Mouse (Mus musculus): ENCODE data around the gene Vwa8. TPM values are rescaled to one million over a fixed set of nuclear protein-coding genes. Genes with fewer than 3 reads are reported as not detected.

Vwa8 gene
- polyA plus RNA-seq, 1 experiment = 5.7 TPM

DNA sequence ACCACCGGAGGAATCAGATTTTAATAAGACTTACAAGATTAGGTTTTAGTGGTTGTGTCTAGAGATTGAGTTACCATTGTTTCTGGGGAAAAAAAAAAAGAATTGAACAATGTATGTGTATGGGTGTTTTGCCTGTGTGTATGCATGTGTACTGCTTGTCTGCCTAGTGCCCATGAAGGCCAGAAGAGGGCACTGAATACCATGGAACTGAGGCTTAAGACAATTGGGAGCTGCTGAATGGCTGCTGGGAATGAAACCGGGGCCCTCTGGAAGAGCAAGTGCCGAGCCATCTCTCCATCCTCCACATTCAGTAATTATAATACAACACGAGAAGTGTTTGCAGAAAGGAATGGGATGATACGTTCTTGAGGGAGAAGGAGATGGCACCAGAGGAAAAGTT is 12.3 kb downstream of the Vwa8 start:
- TF ChIP-seq GATA1 (IDR thresholded peaks at IDR 0.05; ENCODE audit: low read length) = no peak

DNA sequence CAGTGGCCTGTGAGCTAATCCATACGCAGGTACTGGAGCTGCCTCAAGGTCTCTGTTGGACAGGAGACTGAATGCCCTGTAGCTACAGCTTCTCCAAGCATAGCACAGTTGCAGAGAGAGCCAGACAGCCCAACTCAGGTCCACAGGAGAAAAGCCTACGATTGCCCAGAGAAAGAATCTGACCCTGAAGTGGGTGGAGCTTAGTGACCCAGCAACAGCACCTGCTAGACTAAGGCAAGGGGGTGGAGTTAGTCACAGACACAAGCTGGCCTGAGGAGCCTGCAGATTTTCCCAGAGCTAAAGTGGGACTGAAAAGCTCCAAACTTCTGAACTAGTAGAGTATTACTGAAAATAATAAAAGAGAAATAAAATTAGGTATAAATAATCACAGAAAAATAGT is 21.2 kb downstream of the Vwa8 start:
- no peak for TF ChIP-seq GATA1 (IDR thresholded peaks at IDR 0.05; ENCODE audit: low read length)

GRCm38 (mm10) chr14:78877176-78877575 is 28.3 kb downstream of the Vwa8 start:
- no peak for TF ChIP-seq GATA1 (IDR thresholded peaks at IDR 0.05; ENCODE audit: low read length)

GRCm38 (mm10) chr14:78878402-78879045 is 29.7 kb downstream of the Vwa8 start:
- no peak for TF ChIP-seq GATA1 (IDR thresholded peaks at IDR 0.05; ENCODE audit: low read length)

DNA sequence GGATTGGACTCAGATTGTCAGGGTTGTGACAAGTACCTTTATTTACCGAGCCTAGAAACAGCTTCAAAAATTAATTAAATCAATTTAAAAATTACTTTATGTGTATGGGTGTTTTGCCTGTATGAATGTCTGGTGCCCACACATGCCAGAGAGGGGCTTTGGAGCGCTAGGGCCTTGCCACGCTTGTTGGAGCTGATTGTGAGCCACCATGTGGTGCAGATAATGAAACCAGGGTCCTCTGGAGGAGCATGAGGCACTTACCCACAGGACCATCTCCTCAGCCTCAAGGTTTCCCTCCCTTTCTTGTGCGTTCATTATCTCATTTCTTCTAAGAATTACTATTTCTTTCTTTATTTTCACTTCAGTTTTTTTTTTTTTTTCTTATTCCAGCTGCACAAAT is 32.0 kb downstream of the Vwa8 start:
- TF ChIP-seq GATA1 (IDR thresholded peaks at IDR 0.05; ENCODE audit: low read length) = no peak

- TF ChIP-seq GATA1 (IDR thresholded peaks at IDR 0.05; ENCODE audit: low read length) = no peak
These were observed 32.7 kb downstream of the Vwa8 start for GRCm38 (mm10) chr14:78881563-78881962.

DNA sequence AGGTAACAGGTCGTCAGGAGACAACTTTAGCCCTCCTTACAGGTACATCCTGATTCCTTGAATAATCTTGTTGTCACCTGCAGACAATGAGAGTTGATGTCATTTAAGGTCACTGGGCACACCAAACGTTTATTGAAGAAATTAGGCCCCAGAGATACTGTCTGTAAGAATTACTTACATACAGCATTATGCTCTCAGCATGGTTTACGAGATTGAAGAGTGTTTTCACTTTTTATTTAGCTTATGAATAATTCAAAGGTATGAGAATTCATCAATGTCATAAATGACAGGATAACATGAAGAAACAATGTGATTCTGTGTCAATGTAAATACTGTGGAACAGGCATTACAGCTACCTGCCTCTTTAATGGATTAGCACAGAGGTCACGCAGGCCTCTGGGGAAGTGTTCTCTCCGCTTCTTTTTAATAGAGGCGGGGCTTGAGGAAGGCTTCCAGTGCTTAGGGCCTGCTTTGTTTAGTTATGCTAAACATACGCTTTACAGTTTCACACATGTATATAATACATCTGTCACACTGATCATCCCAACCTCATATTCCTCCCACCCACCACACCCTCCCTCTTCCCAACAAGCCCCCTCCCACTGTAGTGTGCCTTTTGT is 37.2 kb downstream of the Vwa8 start:
- no peak for TF ChIP-seq GATA1 (IDR thresholded peaks at IDR 0.05; ENCODE audit: low read length)

GRCm38 (mm10) chr14:78886566-78887234 is 37.8 kb downstream of the Vwa8 start:
- TF ChIP-seq GATA1 (IDR thresholded peaks at IDR 0.05; ENCODE audit: low read length) = no peak

- no peak for TF ChIP-seq GATA1 (IDR thresholded peaks at IDR 0.05; ENCODE audit: low read length)
These were observed 46.6 kb downstream of the Vwa8 start for GRCm38 (mm10) chr14:78895496-78895895.

DNA sequence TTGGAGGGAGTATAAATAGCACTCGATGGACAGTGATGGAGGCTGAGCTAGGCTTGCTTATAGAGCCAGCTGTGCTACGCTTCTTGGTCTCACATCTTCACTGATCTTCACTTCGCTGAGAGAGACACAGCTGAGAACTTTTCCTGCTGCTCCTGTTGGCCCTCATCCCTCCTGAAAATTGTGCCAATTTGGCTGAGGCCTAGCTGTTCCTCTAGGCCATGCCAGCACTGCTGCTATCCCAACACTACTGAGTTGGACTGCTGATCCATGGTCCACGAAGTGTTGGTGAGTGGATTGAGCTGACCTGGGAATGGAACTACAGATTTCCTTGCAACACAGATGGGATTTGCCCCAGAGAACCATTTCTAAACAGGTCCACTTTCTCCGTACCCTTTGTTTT is 47.4 kb downstream of the Vwa8 start:
- TF ChIP-seq GATA1 (IDR thresholded peaks at IDR 0.05; ENCODE audit: low read length) = no peak

DNA sequence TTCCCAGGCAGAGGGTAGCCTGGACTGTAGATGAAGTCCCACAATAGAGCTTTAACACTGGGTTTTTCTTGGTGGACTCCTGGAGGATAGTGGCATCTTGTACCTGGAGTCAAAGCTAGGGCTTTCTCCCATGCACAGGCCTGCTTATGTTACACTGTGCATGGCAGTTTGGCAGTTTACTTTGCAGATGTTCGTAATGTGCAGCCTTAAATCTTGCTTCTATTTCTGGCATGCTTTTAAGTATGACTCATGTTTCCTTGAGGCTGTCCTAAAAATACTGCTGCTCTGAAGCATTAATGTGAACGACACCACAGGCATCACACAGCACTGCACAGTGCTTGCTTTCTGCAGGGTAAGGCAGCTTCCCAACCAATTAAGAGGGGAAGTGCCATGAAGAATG is 51.9 kb downstream of the Vwa8 start:
- TF ChIP-seq GATA1 (IDR thresholded peaks at IDR 0.05; ENCODE audit: low read length) = no peak

DNA sequence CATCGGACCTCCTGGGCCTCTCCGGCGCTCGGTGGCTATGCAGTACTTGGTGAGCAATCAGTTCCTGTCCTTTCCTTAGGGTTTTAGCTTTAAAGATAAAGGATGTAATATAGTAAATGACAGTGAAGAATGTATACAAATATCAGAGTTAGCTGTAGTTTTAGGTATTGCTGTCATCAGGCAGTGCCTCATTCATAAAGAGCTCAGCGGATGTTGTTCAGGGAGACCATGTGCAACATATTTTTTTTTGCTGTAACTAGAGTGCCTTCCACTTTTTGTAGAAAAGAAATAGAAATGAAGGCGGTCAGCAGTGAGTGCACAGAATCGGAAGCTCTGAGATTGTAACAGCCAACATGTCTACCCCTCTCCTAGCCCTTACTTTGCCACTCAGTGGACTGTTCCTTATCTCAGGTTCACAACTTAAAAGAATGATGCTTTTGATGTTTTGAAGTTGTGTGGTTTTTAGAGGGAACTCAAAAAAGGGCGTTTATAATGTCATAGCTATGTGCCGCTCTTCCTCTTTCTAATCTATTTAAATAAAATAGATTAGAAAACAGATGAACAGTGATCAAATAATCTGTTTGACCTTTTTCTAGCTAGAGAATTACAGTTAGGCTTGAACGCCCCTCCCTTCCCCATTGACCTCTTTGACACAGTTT is 59.5 kb downstream of the Vwa8 start:
- TF ChIP-seq GATA1 (IDR thresholded peaks at IDR 0.05; ENCODE audit: low read length) = no peak

DNA sequence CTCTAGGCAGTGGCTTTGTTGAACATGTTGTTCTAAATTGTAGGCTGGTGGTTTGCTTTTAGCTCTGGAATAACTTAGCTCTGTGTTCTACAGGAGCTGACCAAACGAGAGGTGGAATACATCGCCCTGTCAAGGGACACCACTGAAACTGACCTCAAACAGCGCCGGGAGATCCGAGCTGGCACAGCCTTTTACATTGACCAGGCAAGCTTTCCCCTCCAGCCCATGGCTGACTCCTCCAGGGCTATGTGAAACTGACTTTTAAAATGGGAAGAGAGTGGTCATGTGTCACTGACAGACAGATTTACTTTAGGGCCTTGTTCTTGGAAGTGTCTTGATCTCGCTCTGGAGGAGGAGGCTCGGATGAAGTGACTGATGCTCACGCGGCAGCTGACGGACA is 63.2 kb downstream of the Vwa8 start:
- no peak for TF ChIP-seq GATA1 (IDR thresholded peaks at IDR 0.05; ENCODE audit: low read length)

DNA sequence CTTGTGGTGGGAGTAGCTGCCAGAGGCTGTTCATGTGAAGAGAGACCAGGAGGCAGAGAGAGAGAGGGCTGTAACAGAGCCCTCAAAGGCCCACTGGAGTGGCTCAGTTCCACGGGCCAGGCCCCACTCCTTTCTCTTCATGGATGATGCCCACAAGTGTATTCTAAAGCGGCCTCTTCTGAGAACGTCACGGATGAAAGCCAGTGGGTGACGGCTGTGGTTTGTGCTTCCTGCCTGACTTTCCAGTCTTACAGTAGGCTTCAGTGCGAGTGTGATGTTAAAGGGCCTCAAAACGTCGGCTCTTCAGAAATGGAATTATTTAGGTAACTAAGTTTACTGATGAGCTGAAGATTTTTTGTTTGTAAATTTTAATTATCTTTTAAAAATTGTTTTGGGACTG is 65.3 kb downstream of the Vwa8 start:
- TF ChIP-seq GATA1 (IDR thresholded peaks at IDR 0.05; ENCODE audit: low read length) = no peak

- TF ChIP-seq GATA1 (IDR thresholded peaks at IDR 0.05; ENCODE audit: low read length) = no peak
These were observed 67.8 kb downstream of the Vwa8 start for GRCm38 (mm10) chr14:78916691-78917090.

DNA sequence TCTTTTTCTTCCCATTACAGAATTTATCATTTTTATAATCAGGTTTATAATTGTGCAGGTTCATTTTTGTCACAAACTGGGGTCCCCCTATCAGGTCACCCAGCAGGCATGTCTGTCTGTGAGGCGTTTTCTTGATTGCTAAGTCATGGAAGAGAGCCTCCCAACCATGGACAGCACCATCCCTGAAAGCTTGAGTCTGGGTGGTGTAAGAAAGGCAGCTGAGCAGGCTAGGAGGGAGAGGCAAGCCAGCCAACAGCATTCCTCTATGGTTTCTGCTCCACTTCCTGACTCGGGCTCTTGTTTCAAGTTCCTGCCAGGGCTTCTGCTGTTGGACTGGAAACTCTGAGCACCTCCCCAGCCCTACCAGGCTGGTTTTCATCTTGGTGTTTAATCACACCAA is 72.4 kb downstream of the Vwa8 start:
- TF ChIP-seq GATA1 (IDR thresholded peaks at IDR 0.05; ENCODE audit: low read length) = no peak

All from G1E-ER4 (cell line).